Comparison of ENCODE assay signal across 30 mouse cellular contexts in the genomic region with DNA sequence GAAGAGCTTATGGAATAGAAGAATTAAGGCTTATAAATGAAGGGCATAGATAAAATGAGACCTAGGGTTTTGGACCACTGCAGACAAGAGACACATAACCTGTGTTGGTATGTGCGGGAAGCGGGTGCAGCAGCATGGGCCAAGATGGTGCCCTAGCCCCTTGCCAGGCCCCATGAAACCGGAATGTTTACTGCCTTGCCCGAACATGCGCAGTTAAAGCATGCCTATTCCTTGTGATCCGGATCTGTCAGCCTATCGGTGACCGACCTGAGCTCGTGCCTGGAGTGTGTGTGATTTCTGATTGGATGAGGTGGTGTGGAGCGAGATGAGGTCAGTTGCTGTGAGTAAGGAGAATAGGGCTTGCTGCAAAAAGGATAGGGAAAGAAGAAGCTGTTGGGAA. TPM values are rescaled to one million over a fixed set of nuclear protein-coding genes. Genes with fewer than 3 reads are reported as not detected.
DNase-seq lines count a peak whose midpoint lies in the region; ATAC-seq and TF ChIP-seq lines count a peak whose summit lies in the region.
"Had no signal": no experiment of that assay in that cellular context is flagged by ENCODE, and none has a peak within 500 bp of the region (broad histone marks: within the 10 kb centered on the region; RNA-seq: fewer than 3 reads in every experiment).

No protein-coding gene starts in this region.

- no peaks in the 10 kb centered on the region for H3K9me3 ChIP-seq in G1E (replicated peaks)
- no peaks in the 10 kb centered on the region for H3K9me3 ChIP-seq in MEL (replicated peaks; ENCODE audit: insufficient read depth, low read length)

- no peak for TF ChIP-seq EP300 in MEL (IDR thresholded peaks at IDR 0.05; ENCODE audit: low read depth in 1 of 2, low read length in 2 of 2)

- no peak for TF ChIP-seq RAD21 in MEL (IDR thresholded peaks at IDR 0.05; ENCODE audit: low read depth, low read length)

- H3K4me3 ChIP-seq in G1E (ENCODE audit: low read depth, low read length): peak overlapping the region; percentile 59
- H3K4me3 ChIP-seq in MEL (ENCODE audit: control insufficient read depth in 1 of 2, insufficient read depth in 1 of 2, low read depth in 2 of 2, low read length in 2 of 2): peak overlapping the region; percentile 64 to 72

- no peak for TF ChIP-seq CTCF in G1E (IDR thresholded peaks at IDR 0.05; ENCODE audit: low read depth, low read length)
- no peak for TF ChIP-seq CTCF in MEL (IDR thresholded peaks at IDR 0.05 in 2 of 3, conservative IDR thresholded peaks at IDR 0.05 in 1 of 3; ENCODE audit: control insufficient read depth in 1 of 3, insufficient read depth in 1 of 3, low read depth in 2 of 3, low read length in 3 of 3, poor library complexity in 1 of 3, severe bottlenecking in 1 of 3)

- peak overlapping the region; percentile 78 for H3K27ac ChIP-seq in MEL (ENCODE audit: control insufficient read depth, low read depth, low read length)

- H3K9ac ChIP-seq in MEL (ENCODE audit: control insufficient read depth, low read depth, low read length, poor library complexity, severe bottlenecking): peak overlapping the region; percentile 77

- peaks cover 2% of the 10 kb centered on the region; the same call in 1 of the 2 replicates for H3K79me2 ChIP-seq in MEL (ENCODE audit: control insufficient read depth, insufficient read depth, low read length, poor library complexity)

- TF ChIP-seq POLR2A in MEL (IDR thresholded peaks at IDR 0.05; ENCODE audit: control insufficient read depth in 1 of 2, insufficient read depth in 1 of 2, low read depth in 1 of 2, low read length in 2 of 2, poor library complexity in 1 of 2): peak in 1 of 2 experiments; percentile 53; a peak in 1 of 4 replicates

- H3K4me1 ChIP-seq in G1E (ENCODE audit: insufficient read depth, low read depth, low read length) (peaks cover 8% of the 10 kb centered on the region; the same call in 1 of the 2 replicates), MEL (ENCODE audit: control insufficient read depth in 1 of 2, insufficient read depth in 2 of 2, low read length in 2 of 2) (no peaks in the 10 kb centered on the region)

- peak; percentile 2 for DNase-seq in G1E (ENCODE audit: low spot score)
- DNase-seq in MEL (ENCODE audit: low read depth, low spot score): peak; percentile 83
- peak; percentile 16 for DNase-seq in MN1 (ENCODE audit: low spot score)
- DNase-seq in R1 (ENCODE audit: low read depth, low spot score): peak; percentile 7
- no peak for DNase-seq in spleen, adult 12 weeks (ENCODE audit: low spot score)
- no peak for DNase-seq in heart, postnatal 36 days
- no peak for DNase-seq in left cerebral cortex, postnatal 10 days (ENCODE audit: extremely low spot score in 1 of 2, low spot score in 2 of 2)
- DNase-seq in ovary, postnatal 10 days (ENCODE audit: low spot score): no peak
- DNase-seq: adrenal gland, adult 2 months; adrenal gland, adult 8-10 months; adrenal gland, postnatal 10 days; adrenal gland, postnatal 14 days; adrenal gland, postnatal 25 days; adrenal gland, postnatal 36 days; B cell, adult 2 months; cerebellum, adult 11 months; cerebellum, adult 11-12 months; cerebellum, adult 18-20 months; cerebellum, adult 2 months; cerebellum, adult 8-10 months; cerebellum, adult 9-10 months had no signal

- H3K27me3 ChIP-seq in G1E (ENCODE audit: insufficient read depth, low read length) (no peaks in the 10 kb centered on the region), MEL (ENCODE audit: control insufficient read depth in 1 of 2, insufficient read depth in 2 of 2, low read length in 2 of 2) (no peaks in the 10 kb centered on the region)
- H3K27me3 ChIP-seq: CH12.LX, Patski had no signal

- intact Hi-C loops in heart, postnatal 36 days (cut with DNase I): no loop called here
- intact Hi-C loops in left cerebral cortex, postnatal 10 days (cut with DNase I): no loop called here

- peak; percentile 83 for ATAC-seq in G1E (ENCODE audit: extremely low read depth, insufficient number of reproducible peaks, low FRiP score, poor library complexity, severe bottlenecking)
- ATAC-seq: activated CD4-positive, CD25-positive, alpha-beta regulatory T cell, adult 4 months; CD4-positive, CD25-positive, alpha-beta regulatory T cell, adult 4 months; Patski had no signal

- H3K36me3 ChIP-seq in G1E (replicated peaks) (peaks cover 10% of the 10 kb centered on the region), MEL (ENCODE audit: control insufficient read depth in 1 of 2, insufficient read depth in 2 of 2, low read length in 2 of 2) (no peaks in the 10 kb centered on the region)

TF ChIP-seq in MEL, 35 proteins besides CTCF, POLR2A, EP300 and RAD21:
- TF ChIP-seq GABPA (IDR thresholded peaks at IDR 0.05; ENCODE audit: low read depth, low read length) (no peak), TAL1 (IDR thresholded peaks at IDR 0.05; ENCODE audit: low read length) (no peak), BHLHE40 (IDR thresholded peaks at IDR 0.05; ENCODE audit: borderline replicate concordance, low read depth, low read length) (no peak), ZKSCAN1 (IDR thresholded peaks at IDR 0.05; ENCODE audit: low read depth, low read length) (no peak), MEF2A (IDR thresholded peaks at IDR 0.05; ENCODE audit: extremely low read depth, insufficient replicate concordance, low read depth, low read length, poor library complexity, severe bottlenecking) (no peak), ELF1 (IDR thresholded peaks at IDR 0.05; ENCODE audit: low read depth, low read length) (0 out of 2 replicates have a peak, but pooled peaks have one; percentile 14), ETS1 (IDR thresholded peaks at IDR 0.05; ENCODE audit: low read depth, low read length) (0 out of 2 replicates have a peak, but pooled peaks have one; percentile 21), MYC (IDR thresholded peaks at IDR 0.05; ENCODE audit: low read depth, low read length) (no peak), USF1 (IDR thresholded peaks at IDR 0.05; ENCODE audit: low read depth, low read length) (0 out of 2 replicates have a peak, but pooled peaks have one; percentile 14), KAT2A (conservative IDR thresholded peaks at IDR 0.05; ENCODE audit: low read depth, low read length) (no peak), CHD2 (IDR thresholded peaks at IDR 0.05; ENCODE audit: low read length) (peak; percentile 67), UBTF (IDR thresholded peaks at IDR 0.05; ENCODE audit: borderline replicate concordance, insufficient read depth, low read depth, low read length) (no peak), HCFC1 (IDR thresholded peaks at IDR 0.05; ENCODE audit: low read depth, low read length) (peak; percentile 42; the same call in 1 of the 2 replicates), TBP (IDR thresholded peaks at IDR 0.05; ENCODE audit: low read depth, low read length) (0 out of 2 replicates have a peak, but pooled peaks have one; percentile 21), NRF1 (IDR thresholded peaks at IDR 0.05; ENCODE audit: insufficient read depth, low read depth, low read length, poor library complexity, severe bottlenecking) (peak; percentile 73), RCOR1 (IDR thresholded peaks at IDR 0.05; ENCODE audit: low read depth, low read length) (no peak), GATA1 (IDR thresholded peaks at IDR 0.05; ENCODE audit: low read depth, low read length) (no peak), MYB (IDR thresholded peaks at IDR 0.05; ENCODE audit: low read depth, low read length) (no peak), ZMIZ1 (IDR thresholded peaks at IDR 0.05; ENCODE audit: low read depth, low read length) (no peak), SMC3 (IDR thresholded peaks at IDR 0.05; ENCODE audit: low read depth, low read length) (no peak), ZC3H11A (IDR thresholded peaks at IDR 0.05; ENCODE audit: low read depth, low read length) (no peak), MXI1 (IDR thresholded peaks at IDR 0.05; ENCODE audit: low read depth, low read length) (peak; percentile 43; the same call in 1 of the 2 replicates), ZNF384 (IDR thresholded peaks at IDR 0.05; ENCODE audit: low read depth, low read length) (no peak), SIN3A (IDR thresholded peaks at IDR 0.05; ENCODE audit: low read length) (peak; percentile 43; the same call in 1 of the 2 replicates)

RNA-seq across cellular contexts. Expression of gene Gm6592, which starts 8.7 kb away (rescaled TPM):
- not detected in 2 replicates for total RNA-seq in G1E (2014; fragmentation: Nextera tagmentation)
- total RNA-seq in G1E (2017): not detected in 2 replicates
- not detected in 2 replicates for polyA plus RNA-seq in G1E (2012)
- not detected in 2 replicates for total RNA-seq in MEL (2012; rRNA removed)
- polyA plus RNA-seq in MEL (2012; ENCODE audit: insufficient read depth in 1 of 2, insufficient read length in 2 of 2, low read depth in 1 of 2, low replicate concordance in 2 of 2, missing spikeins in 1 of 2): not detected
- not detected for total RNA-seq in heart, postnatal 36 days (2021)
- not detected for total RNA-seq in left cerebral cortex, postnatal 10 days (2021)
- total RNA-seq: adrenal gland, adult 18-20 months; adrenal gland, adult 2 months; adrenal gland, adult 8-10 months; adrenal gland, postnatal 10 days; adrenal gland, postnatal 14 days; adrenal gland, postnatal 25 days; adrenal gland, postnatal 36 days; adrenal gland, postnatal 4 days; CH12.LX; ES-E14 had no signal
- polyA plus RNA-seq: activated CD4-positive, CD25-positive, alpha-beta regulatory T cell, adult 4 months; adrenal gland, adult 2 months; brain, embryonic 14.5 days; C2C12; CD4-positive, CD25-positive, alpha-beta regulatory T cell, adult 4 months; cerebellum, adult 2 months; Patski had no signal

RNA-seq across cellular contexts. Expression of gene Gm5751, which starts 21.6 kb away (rescaled TPM):
- 95.6 and 101 TPM in 2 replicates for total RNA-seq in G1E (2014; fragmentation: Nextera tagmentation)
- total RNA-seq in G1E (2017): 39.6 and 40.8 TPM in 2 replicates
- 0.19 and 1.2 TPM in 2 replicates for polyA plus RNA-seq in G1E (2012)
- 1.3 and 2.0 TPM in 2 replicates for total RNA-seq in MEL (2012; rRNA removed)
- polyA plus RNA-seq in MEL (2012; ENCODE audit: insufficient read depth in 1 of 2, insufficient read length in 2 of 2, low read depth in 1 of 2, low replicate concordance in 2 of 2, missing spikeins in 1 of 2): 1 to 10 TPM in 1 of 2 experiments, not detected in 1; 2.1 TPM
- not detected for total RNA-seq in heart, postnatal 36 days (2021)
- not detected for total RNA-seq in left cerebral cortex, postnatal 10 days (2021)
- total RNA-seq: adrenal gland, adult 18-20 months; adrenal gland, adult 2 months; adrenal gland, adult 8-10 months; adrenal gland, postnatal 10 days; adrenal gland, postnatal 14 days; adrenal gland, postnatal 25 days; adrenal gland, postnatal 36 days; adrenal gland, postnatal 4 days; ES-E14 had no signal
- polyA plus RNA-seq: activated CD4-positive, CD25-positive, alpha-beta regulatory T cell, adult 4 months; adrenal gland, adult 2 months; brain, embryonic 14.5 days; C2C12; CD4-positive, CD25-positive, alpha-beta regulatory T cell, adult 4 months; Patski had no signal

RNA-seq across cellular contexts. Expression of gene B630019K06Rik, which starts 39.7 kb away (rescaled TPM):
- total RNA-seq in G1E (2014; fragmentation: Nextera tagmentation) (0.39 and 1.2 TPM in 2 replicates), G1E (2017) (0.11 and 0.12 TPM in 2 replicates), MEL (2012; rRNA removed) (not detected in 2 replicates)
- polyA plus RNA-seq in G1E (2012) (0.15 TPM in 2 replicates), MEL (2012; ENCODE audit: insufficient read depth in 1 of 2, insufficient read length in 2 of 2, low read depth in 1 of 2, low replicate concordance in 2 of 2, missing spikeins in 1 of 2) (under 1 TPM in 1 of 2 experiments, not detected in 1; 0.03 TPM)
- 1 to 10 TPM in 1 of 2 experiments, under 1 TPM in 1; 0.73 to 1.6 TPM for total RNA-seq in heart, postnatal 36 days (2021)
- total RNA-seq in left cerebral cortex, postnatal 10 days (2021): 10 to 100 TPM; 22.7 to 25.5 TPM
- total RNA-seq: CH12.LX had no signal

RNA-seq across cellular contexts. Expression of gene Ssxb5, which starts 49.0 kb away (rescaled TPM):
- not detected in 2 replicates for total RNA-seq in G1E (2014; fragmentation: Nextera tagmentation)
- not detected in 2 replicates for total RNA-seq in G1E (2017)
- polyA plus RNA-seq in G1E (2012): not detected in 2 replicates
- not detected in 2 replicates for total RNA-seq in MEL (2012; rRNA removed)
- polyA plus RNA-seq in MEL (2012; ENCODE audit: insufficient read depth in 1 of 2, insufficient read length in 2 of 2, low read depth in 1 of 2, low replicate concordance in 2 of 2, missing spikeins in 1 of 2): not detected
- not detected for total RNA-seq in heart, postnatal 36 days (2021)
- not detected for total RNA-seq in left cerebral cortex, postnatal 10 days (2021)
- total RNA-seq: adrenal gland, adult 18-20 months; adrenal gland, adult 2 months; adrenal gland, adult 8-10 months; adrenal gland, postnatal 10 days; adrenal gland, postnatal 14 days; adrenal gland, postnatal 25 days; adrenal gland, postnatal 36 days; adrenal gland, postnatal 4 days; CH12.LX; ES-E14 had no signal
- polyA plus RNA-seq: activated CD4-positive, CD25-positive, alpha-beta regulatory T cell, adult 4 months; adrenal gland, adult 2 months; brain, embryonic 14.5 days; C2C12; CD4-positive, CD25-positive, alpha-beta regulatory T cell, adult 4 months; cerebellum, adult 2 months; Patski had no signal

Comparison
In these comparisons a context has a peak if more than half of its experiments do, and no peak if none do; other contexts are left out.
1. DNase-seq: peak in G1E (single experiment), MEL (single experiment), MN1 (single experiment) and R1 (single experiment); none in spleen, adult 12 weeks (single experiment), heart, postnatal 36 days (0 of 2), left cerebral cortex, postnatal 10 days (0 of 2) and ovary, postnatal 10 days (single experiment).
2. RNA of gene Gm5751, which starts 21.6 kb away (total RNA-seq): 39.6 to 101 TPM in G1E; 1.3 to 2.0 TPM in MEL, not detected in heart, postnatal 36 days and not detected in left cerebral cortex, postnatal 10 days; every median in the first group is over 10 times any median in the second.
3. RNA of gene B630019K06Rik, which starts 39.7 kb away (total RNA-seq): 22.7 to 25.5 TPM in left cerebral cortex, postnatal 10 days; 0.73 to 1.6 TPM in heart, postnatal 36 days, 0.11 to 1.2 TPM in G1E and not detected in MEL; every median in the first group is over 4 times any median in the second.